ENCODE assay signal across 9 mouse cellular contexts in the genomic region with DNA sequence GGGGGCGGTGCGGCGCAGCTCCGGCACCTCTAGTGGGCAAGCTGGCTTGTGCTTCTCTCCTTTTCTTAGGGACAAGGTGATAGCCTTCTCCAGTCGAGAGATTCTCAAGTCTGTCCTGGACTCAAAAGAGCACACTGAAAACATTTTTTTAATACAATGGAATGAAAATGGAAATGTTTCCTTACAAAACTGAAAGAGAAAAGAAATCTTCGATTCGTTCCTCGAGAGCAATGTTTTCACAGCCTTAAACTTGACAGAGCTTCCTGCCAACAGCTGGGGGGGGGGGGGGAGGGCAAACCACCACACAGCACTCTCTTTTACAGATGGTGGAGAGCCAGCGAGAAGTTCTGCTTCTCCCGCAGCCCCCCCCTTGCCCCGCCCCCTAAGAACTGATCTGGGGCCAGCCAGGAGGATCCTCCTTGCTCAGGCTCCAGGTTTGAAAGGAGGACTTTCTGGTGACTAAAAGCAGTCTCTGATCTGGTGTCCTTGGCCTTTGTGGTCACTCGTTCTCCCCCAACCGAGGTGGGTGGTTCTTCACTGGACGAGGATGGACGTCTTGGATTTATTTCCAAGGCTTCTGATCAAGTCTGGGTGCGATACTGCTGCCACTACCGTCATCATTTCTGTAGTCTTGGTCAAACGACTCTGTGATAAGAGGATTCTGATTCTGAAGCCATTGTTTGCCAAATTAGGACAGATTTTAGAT. TPM values are rescaled to one million over a fixed set of nuclear protein-coding genes. Genes with fewer than 3 reads are reported as not detected.
DNase-seq lines count a peak whose midpoint lies in the region; ATAC-seq lines count a peak whose summit lies in the region.
"Had no signal": no experiment of that assay in that cellular context is flagged by ENCODE, and none has a peak within 500 bp of the region (broad histone marks: within the 10 kb centered on the region; RNA-seq: fewer than 3 reads in every experiment).

No protein-coding gene starts in this region.

- no peaks in the 10 kb centered on the region for H3K36me3 ChIP-seq in forebrain, embryonic 15.5 days
- no peaks in the 10 kb centered on the region for H3K36me3 ChIP-seq in liver, embryonic 15.5 days (replicated peaks)

- peak overlapping the region; percentile 18; the same call in 1 of the 2 replicates for H3K4me2 ChIP-seq in forebrain, embryonic 15.5 days (replicated peaks)
- peak overlapping the region; percentile 27 for H3K4me2 ChIP-seq in liver, embryonic 15.5 days

- DNase-seq in cerebellum, postnatal 14 days = peak; percentile 31 to 45
- no peak for DNase-seq in cerebellum, adult 11 months
- DNase-seq in CD4-positive, CD25-positive, alpha-beta regulatory T cell, adult 2 months (ENCODE audit: low read depth, low spot score) = peak; percentile 52
- DNase-seq in layer of hippocampus, postnatal 10 days (ENCODE audit: low spot score in 2 of 2) = no peak
- no peak for DNase-seq in layer of hippocampus, postnatal 14 days (ENCODE audit: low spot score in 2 of 2)
- DNase-seq in spleen, postnatal 10 days (ENCODE audit: low spot score in 2 of 2) = no peak
- DNase-seq: cerebellum, adult 9-10 months had no signal

- no peak overlapping the region for H3K27ac ChIP-seq in forebrain, embryonic 15.5 days (replicated peaks)
- H3K27ac ChIP-seq in liver, embryonic 15.5 days (replicated peaks) = no peak overlapping the region

- H3K4me3 ChIP-seq in forebrain, embryonic 15.5 days = no peak overlapping the region
- H3K4me3 ChIP-seq in liver, embryonic 15.5 days (replicated peaks) = no peak overlapping the region

- H3K27me3 ChIP-seq in forebrain, embryonic 15.5 days = peaks cover 17% of the 10 kb centered on the region
- H3K27me3 ChIP-seq in liver, embryonic 15.5 days = peaks cover 56% of the 10 kb centered on the region

- no peaks in the 10 kb centered on the region for H3K9me3 ChIP-seq in forebrain, embryonic 15.5 days
- no peaks in the 10 kb centered on the region for H3K9me3 ChIP-seq in liver, embryonic 15.5 days (replicated peaks)

- no peak overlapping the region for H3K9ac ChIP-seq in forebrain, embryonic 15.5 days (replicated peaks)
- H3K9ac ChIP-seq in liver, embryonic 15.5 days = no peak overlapping the region

- ATAC-seq in forebrain, embryonic 15.5 days (replicated peaks) = no peak; the same call in 1 of the 2 replicates
- ATAC-seq in liver, embryonic 15.5 days (ENCODE audit: insufficient read depth) = no peak

- WGBS in forebrain, embryonic 15.5 days = 10% methylated on average over 18 of the region's 18 CpGs
- WGBS in liver, embryonic 15.5 days (ENCODE audit: insufficient replicate concordance) = 7% methylated on average over 18 of the region's 18 CpGs

- peaks cover 48% of the 10 kb centered on the region for H3K4me1 ChIP-seq in forebrain, embryonic 15.5 days
- H3K4me1 ChIP-seq in liver, embryonic 15.5 days (replicated peaks) = peaks cover 40% of the 10 kb centered on the region

RNA-seq across cellular contexts. Expression of gene Dlk1, which starts 6.2 kb away (rescaled TPM):
- 29.7 and 48.5 TPM in 2 replicates for polyA plus RNA-seq in forebrain, embryonic 15.5 days (2015; fragmentation: Nextera tagmentation; extraction: Ambion mirVana)
- polyA plus RNA-seq in liver, embryonic 15.5 days (2015; fragmentation: Nextera tagmentation; extraction: Ambion mirVana) = 455 and 460 TPM in 2 replicates
- total RNA-seq in layer of hippocampus, postnatal 10 days (2021) = 1 to 10 TPM in 1 of 2 experiments, under 1 TPM in 1; 0.73 to 1.2 TPM
- total RNA-seq in layer of hippocampus, postnatal 14 days (2021) = 1 to 10 TPM; 1.9 to 2.3 TPM

Comparison
In these comparisons a context has a peak if more than half of its experiments do, and no peak if none do; other contexts are left out.
1. DNase-seq: peak in cerebellum, postnatal 14 days (2 of 2) and CD4-positive, CD25-positive, alpha-beta regulatory T cell, adult 2 months (single experiment); none in cerebellum, adult 11 months (single experiment), layer of hippocampus, postnatal 10 days (0 of 2), layer of hippocampus, postnatal 14 days (0 of 2) and spleen, postnatal 10 days (0 of 2).